Mouse (Mus musculus) lung, postnatal 0 days (tissue): ENCODE results near the gene Slc44a5.

ENCODE experiments used
- CTCF ChIP-seq: IDR thresholded peaks from 2 replicates; pipeline ENCODE4 v1.5.1; 2016; ENCODE audit warnings: antibody characterized with exemption, mild to moderate bottlenecking
- EP300 ChIP-seq: IDR thresholded peaks from 2 replicates; pipeline ENCODE4 v1.6.1; 2016; ENCODE audit warnings: antibody characterized with exemption, mild to moderate bottlenecking, control low read depth

GRCm38 (mm10) chr3:154252219-154252618 lies 279.0 kb downstream of the Slc44a5 start:
- no peak for TF ChIP-seq EP300
- no peak for TF ChIP-seq CTCF
